Mouse (Mus musculus) olfactory bulb, adult 2 months (tissue): ENCODE measurements around the gene Mansc1. TPM values are rescaled to one million over a fixed set of nuclear protein-coding genes. Genes with fewer than 3 reads are reported as not detected.

ENCODE experiments used
- H3K27ac ChIP-seq: fragments of 200-500 bp; 2 replicates; pipeline ENCODE4 v1.5.1; 2012; ENCODE audit warnings: low read depth, low read length; ENCODE audit not compliant: insufficient read depth
- H3K4me1 ChIP-seq: fragments of 200-500 bp; 2 replicates; pipeline ENCODE4 v1.6.1; 2012; ENCODE audit warnings: low read length; ENCODE audit not compliant: control insufficient read depth, insufficient read depth
- H3K4me3 ChIP-seq: fragments of 200-500 bp; 2 replicates; pipeline ENCODE4 v1.5.1; 2012; ENCODE audit warnings: mild to moderate bottlenecking, low read depth, low read length, moderate library complexity; ENCODE audit not compliant: insufficient read depth
- CTCF ChIP-seq: fragments of 200-500 bp; IDR thresholded peaks from 2 replicates; pipeline ENCODE4 v1.5.1; 2012; ENCODE audit warnings: low read depth, mild to moderate bottlenecking, low read length, moderate library complexity; ENCODE audit not compliant: insufficient read depth
- POLR2A ChIP-seq: fragments of 200-500 bp; IDR thresholded peaks from 2 replicates; pipeline ENCODE4 v1.6.1; 2012; ENCODE audit warnings: mild to moderate bottlenecking, low read depth, low read length, moderate library complexity; ENCODE audit not compliant: insufficient read depth
- WGBS: fragments of 180-500 bp; shearing (Covaris S2); methylation state at CpG from one replicate; pipeline ENCODE4 v1.1.7; 2018; 5-methylcytosine and 5-hydroxymethylcytosine counted together
- polyA plus RNA-seq: library from polyadenylated mRNA; stranded (reverse); fragments of >200 nt; gene quantifications from 2 replicates; pipeline ENCODE4 v1.2.4, GENCODE M21; 2012; ENCODE audit warnings: low replicate concordance; ENCODE audit not compliant: missing spikeins, insufficient read depth, insufficient read length

The Mansc1 gene
- polyA plus RNA-seq, 1 experiment = not detected

DNA sequence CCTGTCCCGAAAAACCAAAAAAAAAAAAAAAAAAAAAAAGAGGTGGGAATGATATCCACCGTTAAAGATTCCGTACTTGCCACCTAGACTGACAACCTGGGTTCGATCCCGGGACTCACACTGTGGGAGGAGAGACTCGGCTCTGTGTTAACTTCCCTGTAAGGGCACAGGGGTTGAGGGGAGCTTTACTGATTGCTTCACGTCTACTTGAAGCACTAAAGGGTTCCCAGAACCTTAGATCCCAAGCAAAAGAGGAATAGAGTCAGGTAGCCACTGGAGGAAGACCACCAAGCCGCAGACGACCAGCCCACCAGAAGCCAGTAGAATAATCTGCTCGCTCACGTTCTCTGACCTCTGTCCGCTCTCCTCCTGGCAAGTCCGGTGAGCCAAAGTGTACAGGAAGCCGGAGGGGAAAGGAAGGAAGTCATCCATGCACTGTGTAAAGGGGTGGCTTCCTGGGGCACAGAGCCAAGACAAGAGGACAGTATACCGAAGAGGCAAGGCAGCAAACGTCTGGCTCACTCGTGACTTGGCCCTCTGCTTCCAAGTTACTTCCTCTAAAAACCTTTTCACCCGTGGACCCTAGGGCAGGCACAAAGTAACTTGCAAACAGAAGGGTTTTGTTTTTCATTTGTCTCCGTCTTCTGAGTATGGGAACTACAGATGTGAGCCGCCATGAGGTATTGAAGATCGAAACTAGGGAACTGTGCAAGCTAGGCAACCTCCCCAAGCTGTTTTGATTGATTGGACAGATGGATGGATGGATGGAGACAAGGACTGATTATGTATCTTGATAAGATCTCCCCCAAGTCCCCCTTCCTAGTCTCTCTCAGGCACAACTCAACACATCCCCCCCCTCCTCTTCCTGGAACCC lies 37.5 kb downstream of the Mansc1 start:
- WGBS = 81% methylated on average over 21 of the region's 21 CpGs
- Histone ChIP-seq H3K4me1 (no peaks in the 10 kb centered on the region), H3K4me3 (no peak overlapping the region), H3K27ac (no peak overlapping the region)
- TF ChIP-seq POLR2A (no peak), CTCF (no peak)

DNA sequence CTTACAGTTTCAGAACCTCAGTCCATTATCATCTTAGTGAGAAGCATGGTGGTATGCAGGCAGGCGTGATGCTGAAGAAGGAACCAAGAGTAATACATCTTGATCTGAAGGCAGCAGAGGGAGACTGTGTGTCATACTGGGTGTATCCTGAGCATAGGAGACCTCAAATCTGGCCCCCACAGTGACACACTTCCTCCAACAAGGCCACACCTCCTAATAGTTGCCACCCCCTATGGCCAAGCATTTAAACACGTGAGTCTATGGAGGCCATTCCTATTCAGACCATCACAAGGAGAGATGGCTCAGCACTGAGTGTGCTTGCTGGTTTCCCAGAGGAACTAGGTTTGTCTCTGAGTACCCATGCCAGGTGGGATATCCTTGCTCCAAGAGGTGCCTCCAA lies 40.7 kb downstream of the Mansc1 start:
- no peak overlapping the region for H3K27ac ChIP-seq
- no peak overlapping the region for H3K4me3 ChIP-seq
- WGBS = 85% methylated on average over 2 of the region's 2 CpGs
- TF ChIP-seq POLR2A (no peak), CTCF (no peak)
- no peaks in the 10 kb centered on the region for H3K4me1 ChIP-seq

DNA sequence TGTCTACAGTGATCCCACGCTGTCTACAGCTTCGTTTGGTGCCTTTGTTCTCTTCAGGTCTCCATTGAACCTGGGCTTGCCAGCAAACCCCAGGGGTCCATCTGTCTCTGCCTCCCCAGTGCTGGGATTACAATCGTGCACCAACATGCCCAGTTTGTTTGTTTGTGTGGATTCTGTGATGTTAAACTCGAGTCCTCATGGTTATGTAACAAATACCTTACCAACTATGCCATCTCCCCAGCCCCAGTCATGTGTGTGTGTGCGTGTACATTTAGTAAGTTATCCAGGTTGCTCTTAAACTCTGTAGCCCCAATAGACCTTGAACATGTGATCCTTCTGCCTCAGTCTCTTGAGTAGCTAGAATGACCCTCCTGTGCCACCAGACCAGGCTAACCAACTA lies 46.0 kb downstream of the Mansc1 start:
- no peak overlapping the region for H3K4me3 ChIP-seq
- 77% methylated on average over 5 of the region's 5 CpGs for WGBS
- no peak overlapping the region for H3K27ac ChIP-seq
- H3K4me1 ChIP-seq = no peaks in the 10 kb centered on the region
- TF ChIP-seq POLR2A (no peak), CTCF (no peak)

DNA sequence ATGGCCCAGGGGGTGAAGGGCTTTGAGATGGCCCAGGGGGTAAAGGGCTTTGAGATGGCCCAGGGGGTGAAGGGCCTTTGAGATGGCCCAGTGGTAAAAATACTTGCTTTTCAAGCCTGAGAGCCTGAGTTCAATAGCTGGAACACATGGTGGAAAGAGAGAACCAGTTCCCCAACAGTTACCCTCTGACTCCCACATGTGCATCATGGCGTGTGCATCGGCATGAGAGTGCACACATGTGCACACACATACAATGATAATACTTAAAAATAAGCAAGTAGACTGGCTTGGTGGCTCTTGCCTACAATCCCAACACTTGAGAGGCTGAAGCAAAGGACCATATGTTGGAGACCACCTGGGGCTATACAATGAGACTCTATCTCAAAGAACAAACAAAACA lies 47.7 kb downstream of the Mansc1 start:
- TF ChIP-seq POLR2A (no peak), CTCF (no peak)
- Histone ChIP-seq H3K27ac (no peak overlapping the region), H3K4me1 (no peaks in the 10 kb centered on the region), H3K4me3 (no peak overlapping the region)
- 100% methylated on average over 2 of the region's 2 CpGs for WGBS

DNA sequence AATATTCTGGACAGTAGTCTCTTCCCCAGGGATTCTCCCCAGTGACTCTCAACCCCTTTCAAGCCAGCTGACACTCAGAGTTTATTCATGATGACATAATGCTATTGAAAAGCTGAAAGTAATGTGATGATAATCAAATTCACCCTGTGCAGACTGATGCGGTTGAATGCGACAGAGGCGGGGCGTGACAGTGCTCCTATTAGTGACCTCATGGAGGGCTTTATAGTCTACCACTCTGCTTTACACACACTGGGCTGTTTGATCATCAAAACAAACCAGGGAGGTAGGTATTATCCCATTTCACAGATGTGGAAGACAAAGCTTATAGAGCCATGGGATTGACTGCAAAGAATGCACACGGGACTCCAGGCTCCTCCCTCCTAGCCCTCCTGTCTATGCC lies 50.2 kb downstream of the Mansc1 start:
- no peak overlapping the region for H3K4me3 ChIP-seq
- TF ChIP-seq CTCF (no peak), POLR2A (no peak)
- no peak overlapping the region for H3K27ac ChIP-seq
- 67% methylated on average over 5 of the region's 5 CpGs for WGBS
- no peaks in the 10 kb centered on the region for H3K4me1 ChIP-seq

DNA sequence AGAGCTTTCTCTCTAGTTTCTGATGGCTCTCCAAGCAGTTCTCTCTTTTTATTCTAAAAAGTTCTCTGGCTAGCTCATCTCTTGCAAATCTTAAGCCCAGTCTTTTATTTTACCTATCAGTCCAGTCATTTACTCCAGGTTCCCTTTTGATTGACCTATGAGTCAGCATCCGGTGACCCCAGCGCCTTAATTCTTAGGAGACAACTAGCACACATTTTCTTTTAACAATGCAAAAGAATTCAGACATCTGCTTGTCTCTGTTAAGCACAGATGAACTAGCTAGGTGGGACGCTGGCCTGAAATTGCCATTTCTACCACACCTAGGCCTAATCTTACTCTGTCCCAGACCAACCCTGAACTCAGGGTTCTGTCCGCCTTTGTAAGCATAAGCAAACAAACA lies 52.8 kb downstream of the Mansc1 start:
- WGBS = 95% methylated on average over 4 of the region's 4 CpGs
- Histone ChIP-seq H3K4me3 (no peak overlapping the region), H3K4me1 (no peaks in the 10 kb centered on the region), H3K27ac (no peak overlapping the region)
- TF ChIP-seq POLR2A (no peak), CTCF (no peak)

DNA sequence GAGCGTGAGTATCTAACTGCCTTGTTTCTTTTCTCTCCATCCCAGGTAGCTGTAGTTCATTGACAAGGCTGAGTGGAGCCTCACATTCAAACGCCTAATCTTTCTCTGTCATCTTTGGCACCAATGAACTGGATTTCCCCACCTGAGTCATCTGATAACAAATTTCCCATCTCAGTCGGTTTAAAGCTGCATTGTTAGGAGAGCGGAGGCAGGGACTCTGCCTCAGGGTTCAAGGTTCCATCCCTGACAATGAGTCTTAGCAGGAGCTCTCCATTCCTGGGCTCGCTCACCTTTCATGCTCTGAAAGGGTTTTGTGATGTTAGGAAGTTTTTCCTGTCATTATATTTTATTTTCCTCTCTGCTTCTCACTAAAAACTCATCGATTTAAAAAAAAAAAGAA lies 54.2 kb downstream of the Mansc1 start:
- TF ChIP-seq CTCF = no peak
- TF ChIP-seq POLR2A = no peak
- H3K27ac ChIP-seq = no peak overlapping the region

DNA sequence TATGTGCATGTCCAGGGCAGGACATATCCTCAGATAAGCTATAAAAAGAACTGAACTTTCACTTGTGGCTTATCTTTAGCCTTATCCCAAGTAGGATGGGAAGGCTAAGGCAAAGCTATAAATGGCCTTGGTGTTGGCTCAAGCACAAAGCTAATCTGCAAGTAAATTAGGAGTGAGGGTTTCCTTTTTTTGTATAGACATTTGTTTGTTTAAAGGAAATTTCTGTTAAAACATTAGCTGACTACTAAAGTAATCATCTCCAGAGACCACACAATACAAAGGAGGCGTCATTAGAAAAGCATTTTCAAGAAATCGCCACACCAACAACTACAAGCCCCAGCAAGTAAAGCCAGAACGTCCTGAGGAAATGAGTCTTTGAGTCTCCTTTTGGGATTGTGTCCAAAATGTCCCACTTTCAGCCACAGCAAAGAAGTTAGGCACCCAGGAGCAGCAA lies 57.0 kb downstream of the Mansc1 start:
- WGBS = 43% methylated on average over 3 of the region's 3 CpGs
- no peak overlapping the region for H3K27ac ChIP-seq
- no peaks in the 10 kb centered on the region for H3K4me1 ChIP-seq
- H3K4me3 ChIP-seq = no peak overlapping the region
- TF ChIP-seq POLR2A (no peak), CTCF (no peak)

More for the DNA sequence above, 54.2 kb downstream of the Mansc1 start:
- no peaks in the 10 kb centered on the region for H3K4me1 ChIP-seq
- H3K4me3 ChIP-seq = no peak overlapping the region
- WGBS = 76% methylated on average over 6 of the region's 6 CpGs

DNA sequence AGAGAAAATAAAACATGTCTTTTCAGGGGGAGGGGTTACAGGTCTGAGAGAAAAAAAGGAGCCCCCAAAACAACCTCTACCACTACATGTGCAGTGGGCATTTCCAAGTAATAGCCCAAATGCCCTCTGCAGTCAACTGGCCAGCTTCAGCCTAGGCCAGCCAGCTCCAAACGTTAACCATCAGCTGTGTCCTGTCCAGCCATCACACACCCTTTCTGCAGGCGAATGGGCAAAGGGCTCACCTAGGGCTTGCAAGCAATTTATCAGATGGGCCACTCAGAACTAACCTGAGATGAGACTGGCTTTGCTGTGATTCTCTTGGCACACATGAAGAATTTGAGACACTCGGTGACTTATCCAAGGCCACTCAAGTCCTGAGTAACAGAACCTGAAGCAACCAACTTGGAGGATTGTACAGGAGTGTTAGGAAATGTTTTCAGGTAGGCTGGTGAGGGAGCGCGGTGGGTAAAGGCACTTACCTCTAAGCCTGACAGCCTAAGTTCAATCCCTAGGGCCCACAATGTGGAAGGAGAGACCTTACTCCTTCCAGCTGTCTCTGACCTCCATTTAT lies 64.2 kb downstream of the Mansc1 start:
- 88% methylated on average over 5 of the region's 5 CpGs for WGBS
- TF ChIP-seq POLR2A = no peak
- no peak for TF ChIP-seq CTCF
- peaks cover 2% of the 10 kb centered on the region; the same call in 1 of the 2 replicates for H3K4me1 ChIP-seq
- H3K27ac ChIP-seq = no peak overlapping the region
- no peak overlapping the region for H3K4me3 ChIP-seq
